23 mouse cellular contexts compared by ENCODE assay signal in genomic region chr6:120047705-120048292, GRCm38 (mm10). TPM values are rescaled to one million over a fixed set of nuclear protein-coding genes. Genes with fewer than 3 reads are reported as not detected.
DNase-seq lines count a peak whose midpoint lies in the region; ATAC-seq lines count a peak whose summit lies in the region.
"Had no signal": no experiment of that assay in that cellular context is flagged by ENCODE, and none has a peak within 500 bp of the region (broad histone marks: within the 10 kb centered on the region; RNA-seq: fewer than 3 reads in every experiment).

No protein-coding gene starts in this region.

- peak; percentile 19 for DNase-seq in left cerebral cortex, adult 11 months (ENCODE audit: low spot score)
- DNase-seq in left cerebral cortex, postnatal 4 days: no peak
- DNase-seq in CD4-positive helper T cell, adult 2 months (ENCODE audit: low read depth, low spot score): peak; percentile 68
- peak; percentile 35 for DNase-seq in T-cell, adult 2 months (ENCODE audit: low spot score)
- DNase-seq in cerebellum, postnatal 14 days: no peak
- no peak for DNase-seq in urinary bladder, postnatal 10 days (ENCODE audit: low spot score)
- no peak for DNase-seq in heart, postnatal 25 days (ENCODE audit: low spot score)
- DNase-seq: adrenal gland, adult 8-10 months; B cell, adult 2 months; cerebellum, adult 8-10 months; gastrocnemius, postnatal 14 days; heart, adult 18-20 months; heart, postnatal 36 days; kidney, postnatal 4 days; lung, postnatal 36 days; right cerebral cortex, adult 18-20 months; right cerebral cortex, postnatal 4 days had no signal

- intact Hi-C loops in left cerebral cortex, postnatal 4 days (cut with DNase I): loop anchor here (10.0 kb wide), 2 partner anchors 117 to 147 kb away; no protein-coding TSS in a partner anchor
- intact Hi-C loops in heart, postnatal 25 days (cut with DNase I): no loop called here

- peak; percentile 26; the same call in 1 of the 2 replicates for ATAC-seq in megakaryocyte progenitor cell, adult 5-6 weeks (replicated peaks; ENCODE audit: poor library complexity)
- ATAC-seq: forebrain, embryonic 15.5 days; intestine, embryonic 15.5 days; midbrain, embryonic 15.5 days; Patski had no signal

RNA-seq across cellular contexts. Expression of gene Wnk1, which starts 9.3 kb away (rescaled TPM):
- 100 to 1,000 TPM; 154 to 168 TPM for total RNA-seq in left cerebral cortex, postnatal 4 days (2021)
- 225 and 297 TPM in 2 replicates for total RNA-seq in megakaryocyte progenitor cell, adult 5-6 weeks (2015)
- total RNA-seq in megakaryocyte progenitor cell, adult 5-6 weeks (2017): 157 and 179 TPM in 2 replicates
- total RNA-seq in heart, postnatal 25 days (2021): 100 to 1,000 TPM; 296 to 335 TPM

RNA-seq across cellular contexts. Expression of gene Ninj2, which starts 45.4 kb away (rescaled TPM):
- not detected for total RNA-seq in left cerebral cortex, postnatal 4 days (2021)
- not detected in 2 replicates for total RNA-seq in megakaryocyte progenitor cell, adult 5-6 weeks (2015)
- not detected in 2 replicates for total RNA-seq in megakaryocyte progenitor cell, adult 5-6 weeks (2017)
- not detected for total RNA-seq in heart, postnatal 25 days (2021)
- total RNA-seq: adrenal gland, adult 8-10 months; gastrocnemius, postnatal 14 days; heart, adult 18-20 months; heart, postnatal 36 days; megakaryocyte-erythroid progenitor cell, adult 5-6 weeks had no signal

Comparison
In these comparisons a context has a peak if more than half of its experiments do, and no peak if none do; other contexts are left out.
1. DNase-seq: peak in left cerebral cortex, adult 11 months (single experiment), CD4-positive helper T cell, adult 2 months (single experiment) and T-cell, adult 2 months (single experiment); none in left cerebral cortex, postnatal 4 days (single experiment), cerebellum, postnatal 14 days (0 of 2), urinary bladder, postnatal 10 days (single experiment) and heart, postnatal 25 days (single experiment).